Mouse (Mus musculus): Measurements from ENCODE around the gene Pdss2.

DNA sequence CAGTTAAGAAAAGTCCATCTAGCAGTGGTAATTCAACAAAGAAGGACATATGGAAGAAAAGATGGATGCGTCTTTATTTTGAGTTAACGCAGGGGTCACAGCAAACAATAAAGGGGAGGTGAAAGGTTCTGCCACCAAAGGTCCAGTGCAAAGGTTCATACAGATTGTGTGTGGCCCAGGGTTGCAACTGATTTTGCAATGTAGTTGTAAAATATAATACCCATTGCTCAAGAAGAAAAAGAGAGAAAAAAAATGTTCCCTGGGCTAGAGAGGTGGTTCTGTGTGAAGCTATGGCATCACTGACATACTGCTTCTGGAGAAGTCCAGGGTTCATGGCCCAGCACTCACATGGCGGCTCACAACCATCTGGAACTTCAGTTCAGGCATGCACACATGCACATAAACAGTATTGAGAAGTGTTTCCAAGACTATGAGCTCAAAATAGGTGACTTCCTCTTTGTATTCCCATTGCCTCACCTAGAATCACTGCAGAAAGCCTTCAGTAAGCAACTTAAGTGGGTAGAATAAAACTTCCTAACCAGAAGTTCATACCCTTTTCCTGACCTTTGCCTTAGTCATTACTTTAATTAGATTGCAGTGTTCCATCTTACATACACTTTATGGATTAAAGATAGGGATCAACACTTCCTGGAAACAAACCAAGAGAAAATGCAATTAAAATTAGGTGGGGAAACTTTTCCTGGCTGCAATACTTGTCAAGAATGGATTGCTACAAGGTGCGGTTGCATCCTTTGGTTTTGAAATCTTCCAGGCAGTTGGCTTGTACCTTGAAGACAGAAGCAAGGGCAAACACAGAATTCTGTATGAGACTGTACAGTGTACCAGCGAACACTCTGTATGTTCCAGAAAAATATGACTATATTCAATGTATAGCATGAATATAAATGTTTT lies 14.7 kb downstream of the Pdss2 start:
- TF ChIP-seq CTCF (IDR thresholded peaks at IDR 0.05; ENCODE audit: low read depth, low read length), result no peak
- no peak for TF ChIP-seq POLR2A (IDR thresholded peaks at IDR 0.05; ENCODE audit: extremely low read depth, insufficient read depth, low read length)

Measured in liver, adult 2 months (tissue).